Mouse (Mus musculus): Measurements from ENCODE around the gene Gm13289. TPM values are rescaled to one million over a fixed set of nuclear protein-coding genes. Genes with fewer than 3 reads are reported as not detected.
"Not testable (repeated sequence)": the region's sequence is repeated elsewhere in the genome, so short reads cannot be mapped to it uniquely, and the experiment has no call there.

Gm13289 gene
- polyA plus RNA-seq (2014; fragmentation: Nextera tagmentation; extraction: Ambion mirVana), result not detected in 2 replicates

- not testable (repeated sequence) for H3K4me2 ChIP-seq (ENCODE audit: low read length); H3K27me3 ChIP-seq (replicated peaks; ENCODE audit: control insufficient read depth, insufficient read depth, low read length); H3K9ac ChIP-seq (ENCODE audit: low read length); H3K4me1 ChIP-seq (ENCODE audit: control insufficient read depth, insufficient read depth, low read length); H3K27ac ChIP-seq (ENCODE audit: low read depth, low read length); H3K36me3 ChIP-seq (ENCODE audit: control insufficient read depth, insufficient read depth, low read length); ATAC-seq; H3K9me3 ChIP-seq (replicated peaks; ENCODE audit: control insufficient read depth, low read length); H3K4me3 ChIP-seq (ENCODE audit: low read depth, low read length); DNase-seq (ENCODE audit: low spot score)
- WGBS, result no CpG with 5 or more reads among the region's 29 CpGs
Observed at GRCm38 (mm10) chr4:88776622-88777021, at the start of gene Gm13289. Gm13289 (plus strand) TSS chr4:88776922.

GRCm38 (mm10) chr4:88727324-88727723, 49.4 kb upstream of the Gm13289 start:
- 3% methylated on average over 1 of the region's 1 CpGs for WGBS
- DNase-seq (ENCODE audit: low spot score), result peak; percentile 36

GRCm38 (mm10) chr4:88738480-88738879, 38.2 kb upstream of the Gm13289 start:
- Histone ChIP-seq H3K9ac (ENCODE audit: low read length) (no peak overlapping the region), H3K4me3 (ENCODE audit: low read depth, low read length) (no peak overlapping the region), H3K27ac (ENCODE audit: low read depth, low read length) (no peak overlapping the region), H3K9me3 (replicated peaks; ENCODE audit: control insufficient read depth, low read length) (no peaks in the 10 kb centered on the region), H3K4me1 (ENCODE audit: control insufficient read depth, insufficient read depth, low read length) (no peaks in the 10 kb centered on the region), H3K36me3 (ENCODE audit: control insufficient read depth, insufficient read depth, low read length) (no peaks in the 10 kb centered on the region), H3K4me2 (ENCODE audit: low read length) (no peak overlapping the region), H3K27me3 (replicated peaks; ENCODE audit: control insufficient read depth, insufficient read depth, low read length) (no peaks in the 10 kb centered on the region)
- 1% methylated on average over 2 of the region's 2 CpGs for WGBS
- DNase-seq (ENCODE audit: low spot score), result peak; percentile 74
- no peak; the same call in 1 of the 2 replicates for ATAC-seq

More at GRCm38 (mm10) chr4:88727324-88727723, 49.4 kb upstream of the Gm13289 start:
- no peak for ATAC-seq
- Histone ChIP-seq H3K36me3 (ENCODE audit: control insufficient read depth, insufficient read depth, low read length) (no peaks in the 10 kb centered on the region), H3K27me3 (replicated peaks; ENCODE audit: control insufficient read depth, insufficient read depth, low read length) (no peaks in the 10 kb centered on the region), H3K9ac (ENCODE audit: low read length) (no peak overlapping the region), H3K9me3 (replicated peaks; ENCODE audit: control insufficient read depth, low read length) (no peaks in the 10 kb centered on the region), H3K4me3 (ENCODE audit: low read depth, low read length) (no peak overlapping the region), H3K27ac (ENCODE audit: low read depth, low read length) (no peak overlapping the region), H3K4me2 (ENCODE audit: low read length) (no peak overlapping the region), H3K4me1 (ENCODE audit: control insufficient read depth, insufficient read depth, low read length) (no peaks in the 10 kb centered on the region)

GRCm38 (mm10) chr4:88739036-88739435, 37.7 kb upstream of the Gm13289 start:
- Histone ChIP-seq H3K4me1 (ENCODE audit: control insufficient read depth, insufficient read depth, low read length) (no peaks in the 10 kb centered on the region), H3K9ac (ENCODE audit: low read length) (no peak overlapping the region), H3K36me3 (ENCODE audit: control insufficient read depth, insufficient read depth, low read length) (no peaks in the 10 kb centered on the region), H3K27me3 (replicated peaks; ENCODE audit: control insufficient read depth, insufficient read depth, low read length) (no peaks in the 10 kb centered on the region), H3K9me3 (replicated peaks; ENCODE audit: control insufficient read depth, low read length) (no peaks in the 10 kb centered on the region), H3K4me2 (ENCODE audit: low read length) (no peak overlapping the region), H3K4me3 (ENCODE audit: low read depth, low read length) (no peak overlapping the region), H3K27ac (ENCODE audit: low read depth, low read length) (no peak overlapping the region)
- ATAC-seq, result no peak
- 90% methylated on average over 6 of the region's 6 CpGs for WGBS
- no peak for DNase-seq (ENCODE audit: low spot score)

GRCm38 (mm10) chr4:88741426-88741825, 35.3 kb upstream of the Gm13289 start:
- no peaks in the 10 kb centered on the region for H3K36me3 ChIP-seq (ENCODE audit: control insufficient read depth, insufficient read depth, low read length)
- H3K4me2 ChIP-seq (ENCODE audit: low read length), result no peak overlapping the region
- H3K27ac ChIP-seq (ENCODE audit: low read depth, low read length), result no peak overlapping the region
- H3K4me3 ChIP-seq (ENCODE audit: low read depth, low read length), result no peak overlapping the region
- 96% methylated on average over 4 of the region's 4 CpGs for WGBS
- no peaks in the 10 kb centered on the region for H3K27me3 ChIP-seq (replicated peaks; ENCODE audit: control insufficient read depth, insufficient read depth, low read length)
- ATAC-seq, result no peak
- no peaks in the 10 kb centered on the region for H3K9me3 ChIP-seq (replicated peaks; ENCODE audit: control insufficient read depth, low read length)
- H3K4me1 ChIP-seq (ENCODE audit: control insufficient read depth, insufficient read depth, low read length), result no peaks in the 10 kb centered on the region
- DNase-seq (ENCODE audit: low spot score), result no peak
- no peak overlapping the region for H3K9ac ChIP-seq (ENCODE audit: low read length)

GRCm38 (mm10) chr4:88742771-88743371, 33.9 kb upstream of the Gm13289 start:
- Histone ChIP-seq H3K9ac (ENCODE audit: low read length) (no peak overlapping the region), H3K4me3 (ENCODE audit: low read depth, low read length) (no peak overlapping the region), H3K4me1 (ENCODE audit: control insufficient read depth, insufficient read depth, low read length) (no peaks in the 10 kb centered on the region), H3K36me3 (ENCODE audit: control insufficient read depth, insufficient read depth, low read length) (no peaks in the 10 kb centered on the region), H3K9me3 (replicated peaks; ENCODE audit: control insufficient read depth, low read length) (no peaks in the 10 kb centered on the region), H3K27ac (ENCODE audit: low read depth, low read length) (no peak overlapping the region), H3K4me2 (ENCODE audit: low read length) (no peak overlapping the region), H3K27me3 (replicated peaks; ENCODE audit: control insufficient read depth, insufficient read depth, low read length) (no peaks in the 10 kb centered on the region)
- 63% methylated on average over 7 of the region's 7 CpGs for WGBS
- no peak for DNase-seq (ENCODE audit: low spot score)
- no peak for ATAC-seq

DNA sequence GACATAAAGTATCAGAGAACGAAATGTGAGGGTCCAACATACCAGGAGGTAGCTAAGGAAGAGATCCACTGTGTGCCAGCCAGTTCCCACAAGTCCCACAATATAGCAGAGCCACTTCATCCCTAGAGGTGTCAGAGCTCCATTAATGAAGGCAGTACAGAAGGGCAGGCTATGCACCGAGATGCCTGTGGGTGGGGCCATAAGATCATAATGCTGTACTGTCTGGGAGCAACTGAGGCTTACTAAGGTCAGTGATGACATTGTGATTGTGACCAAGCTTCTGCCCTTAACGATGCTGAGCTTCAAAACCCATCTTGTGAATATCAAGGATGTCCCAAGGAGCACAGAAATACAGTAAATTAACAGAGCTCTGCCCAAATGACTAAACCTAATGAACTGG, 32.5 kb upstream of the Gm13289 start:
- Histone ChIP-seq H3K4me3 (ENCODE audit: low read depth, low read length) (no peak overlapping the region), H3K27ac (ENCODE audit: low read depth, low read length) (no peak overlapping the region), H3K4me1 (ENCODE audit: control insufficient read depth, insufficient read depth, low read length) (no peaks in the 10 kb centered on the region), H3K4me2 (ENCODE audit: low read length) (no peak overlapping the region), H3K9me3 (replicated peaks; ENCODE audit: control insufficient read depth, low read length) (no peaks in the 10 kb centered on the region), H3K27me3 (replicated peaks; ENCODE audit: control insufficient read depth, insufficient read depth, low read length) (no peaks in the 10 kb centered on the region), H3K36me3 (ENCODE audit: control insufficient read depth, insufficient read depth, low read length) (no peaks in the 10 kb centered on the region), H3K9ac (ENCODE audit: low read length) (no peak overlapping the region)
- DNase-seq (ENCODE audit: low spot score), result no peak
- WGBS, result 63% methylated on average over 3 of the region's 3 CpGs
- ATAC-seq, result no peak

GRCm38 (mm10) chr4:88749926-88750325, 26.8 kb upstream of the Gm13289 start:
- H3K27me3 ChIP-seq (replicated peaks; ENCODE audit: control insufficient read depth, insufficient read depth, low read length), result no peaks in the 10 kb centered on the region
- WGBS, result 77% methylated on average over 6 of the region's 6 CpGs
- DNase-seq (ENCODE audit: low spot score) (no peak), ATAC-seq (no peak)
- H3K36me3 ChIP-seq (ENCODE audit: control insufficient read depth, insufficient read depth, low read length), result no peaks in the 10 kb centered on the region
- no peak overlapping the region for H3K4me2 ChIP-seq (ENCODE audit: low read length)
- H3K4me3 ChIP-seq (ENCODE audit: low read depth, low read length), result no peak overlapping the region
- H3K9me3 ChIP-seq (replicated peaks; ENCODE audit: control insufficient read depth, low read length), result no peaks in the 10 kb centered on the region
- H3K9ac ChIP-seq (ENCODE audit: low read length), result no peak overlapping the region
- no peaks in the 10 kb centered on the region for H3K4me1 ChIP-seq (ENCODE audit: control insufficient read depth, insufficient read depth, low read length)
- no peak overlapping the region for H3K27ac ChIP-seq (ENCODE audit: low read depth, low read length)

DNA sequence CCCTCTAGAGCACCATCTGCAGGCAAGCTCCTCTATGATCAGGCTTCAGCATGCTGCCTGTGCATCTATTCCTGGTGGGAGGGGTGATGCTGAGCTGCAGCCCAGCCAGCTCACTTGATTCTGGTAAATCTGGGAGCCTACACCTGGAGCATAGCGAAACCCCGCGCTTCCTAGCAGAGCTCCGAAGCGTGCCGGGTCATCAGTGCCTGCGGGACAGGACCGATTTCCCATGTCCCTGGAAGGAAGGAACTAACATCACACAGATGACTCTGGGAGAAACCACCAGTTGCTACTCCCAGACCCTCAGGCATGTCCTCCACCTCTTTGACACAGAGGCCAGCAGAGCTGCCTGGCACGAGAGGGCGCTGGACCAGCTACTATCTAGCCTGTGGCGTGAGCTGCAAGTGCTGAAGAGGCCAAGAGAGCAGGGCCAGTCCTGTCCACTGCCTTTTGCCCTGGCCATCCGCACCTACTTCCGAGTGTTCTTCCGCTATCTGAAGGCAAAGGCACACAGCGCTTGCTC, 21.8 kb upstream of the Gm13289 start, which contains the start of gene Gm13271:
Gene Gm13271, plus strand, starts transcription at position 51 of the 523 bp plus-strand sequence.
- DNase-seq (ENCODE audit: low spot score); H3K36me3 ChIP-seq (ENCODE audit: control insufficient read depth, insufficient read depth, low read length); ATAC-seq; H3K4me2 ChIP-seq (ENCODE audit: low read length); H3K9ac ChIP-seq (ENCODE audit: low read length); H3K9me3 ChIP-seq (replicated peaks; ENCODE audit: control insufficient read depth, low read length); H3K4me1 ChIP-seq (ENCODE audit: control insufficient read depth, insufficient read depth, low read length); H3K27me3 ChIP-seq (replicated peaks; ENCODE audit: control insufficient read depth, insufficient read depth, low read length); H3K27ac ChIP-seq (ENCODE audit: low read depth, low read length); H3K4me3 ChIP-seq (ENCODE audit: low read depth, low read length): not testable (repeated sequence)
- 87% methylated on average over 14 of the region's 15 CpGs for WGBS

All from forebrain, embryonic 14.5 days (tissue).